Mouse (Mus musculus): ENCODE measurements around the gene Nav2.

The Nav2 gene

DNA sequence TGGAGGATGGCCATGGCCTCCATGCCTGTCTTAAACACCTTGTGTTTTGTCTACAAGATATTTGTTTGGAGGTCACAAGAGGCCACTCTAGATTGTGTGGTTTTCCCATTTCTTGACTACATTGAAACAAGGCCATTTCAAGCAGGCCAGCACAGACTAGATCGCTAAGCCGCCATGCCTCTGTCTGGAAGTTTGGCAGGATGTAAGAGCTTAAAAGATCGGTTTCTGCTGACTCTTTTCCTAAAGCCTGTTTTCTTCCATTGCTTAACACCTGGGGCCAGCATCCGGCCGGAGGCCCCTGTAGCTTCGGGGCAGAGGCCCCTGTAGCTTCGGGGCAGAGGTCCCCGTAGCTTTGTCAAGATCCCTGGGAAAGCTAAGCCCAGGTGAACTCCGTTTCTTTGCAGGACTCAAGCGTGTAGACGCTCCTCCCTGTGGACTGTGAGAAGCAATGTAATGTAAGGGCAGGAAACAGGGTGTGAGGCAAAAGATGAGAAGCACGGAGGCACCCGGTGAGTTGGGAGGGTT is 434.1 kb downstream of the Nav2 start:
- no peak for DNase-seq (ENCODE audit: extremely low read depth, insufficient read length, low spot score)

DNA sequence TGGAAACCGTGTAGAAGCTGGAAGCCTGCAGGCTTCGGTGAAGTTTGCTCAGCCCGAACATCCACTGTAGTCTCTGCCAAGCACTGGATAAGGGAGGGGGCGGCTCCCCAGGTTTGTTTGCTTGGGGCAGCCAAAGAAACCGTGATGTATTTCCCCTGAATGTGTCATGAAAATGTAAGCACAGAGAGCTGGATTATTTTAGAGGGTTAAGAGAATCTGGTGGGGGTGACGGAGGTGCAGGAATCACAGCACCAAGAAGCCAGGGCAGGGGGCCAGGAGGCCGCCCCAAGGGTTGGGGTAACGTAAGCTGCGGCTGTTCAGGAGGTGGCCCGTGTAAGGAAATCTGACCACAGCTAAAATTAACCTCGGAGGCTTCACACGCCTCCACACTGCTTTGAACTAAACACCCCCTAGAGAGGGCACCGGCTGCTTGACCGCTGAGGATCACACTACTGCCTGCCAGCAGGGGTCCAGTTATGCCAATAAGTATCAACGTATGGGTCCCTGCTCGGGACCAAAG is 434.6 kb downstream of the Nav2 start:
- no peak for DNase-seq (ENCODE audit: extremely low read depth, insufficient read length, low spot score)

DNA sequence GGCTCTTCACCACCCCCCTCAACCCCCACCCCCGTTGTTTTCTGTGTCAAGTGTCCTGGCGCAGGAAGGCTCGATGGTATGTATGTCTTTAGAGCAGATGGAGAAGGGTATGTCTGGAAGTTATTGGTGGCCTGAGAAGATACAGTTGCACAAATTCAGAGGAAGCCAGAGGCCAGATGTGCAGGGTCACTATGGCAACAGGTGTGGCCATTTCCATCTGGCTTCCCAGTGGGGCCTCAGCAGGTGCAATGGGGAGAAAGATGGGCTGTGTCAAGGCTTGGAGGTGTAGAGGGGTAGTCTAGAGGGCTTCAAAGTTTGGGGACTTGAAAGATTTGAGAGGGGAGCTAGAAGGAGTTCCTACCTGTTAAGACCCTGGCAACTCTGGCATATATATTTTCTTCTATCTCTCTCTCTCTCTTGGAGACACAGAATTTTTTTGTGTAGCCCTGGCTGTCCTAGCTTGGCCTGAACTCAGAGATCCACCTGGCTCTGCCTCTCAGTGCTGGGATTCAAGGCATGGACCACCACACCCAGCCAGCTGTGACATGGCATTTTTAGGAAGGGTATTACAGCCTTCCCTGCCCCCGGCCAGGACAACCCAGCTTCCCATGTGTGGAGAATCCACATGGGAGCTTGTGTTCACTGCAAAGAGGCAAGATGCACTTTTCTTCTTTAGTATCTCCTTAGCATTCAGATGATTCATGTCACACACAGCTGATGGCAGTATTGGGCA is 435.4 kb downstream of the Nav2 start:
- DNase-seq (ENCODE audit: extremely low read depth, insufficient read length, low spot score), result no peak

DNA sequence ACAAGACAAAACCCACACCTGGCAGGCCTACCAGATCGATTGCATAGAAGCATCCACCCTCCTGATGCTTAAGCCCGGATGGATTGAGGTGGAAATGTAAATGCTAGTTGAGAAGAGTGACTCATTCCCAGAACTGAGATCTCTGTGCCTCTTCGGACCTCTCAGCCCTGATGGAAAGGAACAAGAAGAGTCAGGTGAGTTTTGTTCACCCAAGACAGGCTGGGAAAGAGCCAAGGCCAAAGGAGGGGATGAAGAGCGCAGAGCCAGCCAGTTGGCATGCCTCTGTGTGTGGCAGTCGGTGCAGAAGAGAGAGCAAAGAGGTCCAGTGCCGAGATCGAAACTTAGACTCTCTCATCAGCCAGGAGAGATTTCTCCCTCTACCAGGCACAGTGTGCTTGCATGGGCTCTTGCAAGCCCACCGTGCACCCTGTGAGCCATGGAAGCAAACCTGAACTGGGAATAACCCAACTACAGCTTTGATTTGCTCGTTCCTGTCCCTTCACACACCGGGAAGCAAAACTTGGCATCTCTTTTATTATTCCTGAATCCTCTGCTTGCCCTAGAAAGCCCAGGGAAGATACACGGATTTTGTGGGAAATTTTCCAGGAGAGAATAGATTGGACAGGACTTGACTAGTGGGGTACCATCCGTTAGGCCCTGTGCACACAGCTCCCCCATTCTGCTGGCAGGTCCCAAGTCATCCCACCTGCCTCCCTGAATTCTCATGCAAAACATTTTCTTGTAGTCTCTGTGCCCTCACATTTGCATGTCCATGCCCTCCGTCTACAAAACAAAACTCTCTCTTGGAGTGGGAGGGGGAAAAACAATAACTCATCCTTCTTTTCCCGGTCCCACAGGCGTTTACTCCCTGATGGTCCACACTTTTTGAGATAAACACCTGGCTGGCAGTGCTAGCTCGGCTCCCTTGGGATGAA is 439.1 kb downstream of the Nav2 start:
- no peak for DNase-seq (ENCODE audit: extremely low read depth, insufficient read length, low spot score)

DNA sequence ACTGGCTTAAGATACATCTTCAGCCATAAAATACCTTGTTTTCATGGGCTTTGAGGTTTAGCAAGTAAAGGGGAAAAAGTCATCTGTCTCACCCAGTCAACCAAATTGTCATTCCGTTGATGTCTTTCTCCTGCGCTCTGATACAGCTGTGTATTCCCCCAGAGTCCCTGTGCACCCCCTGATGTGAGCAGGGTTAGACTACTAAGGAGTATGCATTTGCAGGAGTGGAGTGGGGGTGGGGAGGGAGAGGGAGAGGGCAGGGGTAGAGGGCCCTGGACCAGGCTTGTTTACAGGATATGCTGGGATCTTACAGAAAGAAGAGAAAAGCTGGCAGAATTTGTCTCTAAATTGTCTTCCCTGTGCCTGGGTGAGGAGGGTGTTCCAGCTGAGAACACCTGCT is 440.1 kb downstream of the Nav2 start:
- no peak for DNase-seq (ENCODE audit: extremely low read depth, insufficient read length, low spot score)

DNA sequence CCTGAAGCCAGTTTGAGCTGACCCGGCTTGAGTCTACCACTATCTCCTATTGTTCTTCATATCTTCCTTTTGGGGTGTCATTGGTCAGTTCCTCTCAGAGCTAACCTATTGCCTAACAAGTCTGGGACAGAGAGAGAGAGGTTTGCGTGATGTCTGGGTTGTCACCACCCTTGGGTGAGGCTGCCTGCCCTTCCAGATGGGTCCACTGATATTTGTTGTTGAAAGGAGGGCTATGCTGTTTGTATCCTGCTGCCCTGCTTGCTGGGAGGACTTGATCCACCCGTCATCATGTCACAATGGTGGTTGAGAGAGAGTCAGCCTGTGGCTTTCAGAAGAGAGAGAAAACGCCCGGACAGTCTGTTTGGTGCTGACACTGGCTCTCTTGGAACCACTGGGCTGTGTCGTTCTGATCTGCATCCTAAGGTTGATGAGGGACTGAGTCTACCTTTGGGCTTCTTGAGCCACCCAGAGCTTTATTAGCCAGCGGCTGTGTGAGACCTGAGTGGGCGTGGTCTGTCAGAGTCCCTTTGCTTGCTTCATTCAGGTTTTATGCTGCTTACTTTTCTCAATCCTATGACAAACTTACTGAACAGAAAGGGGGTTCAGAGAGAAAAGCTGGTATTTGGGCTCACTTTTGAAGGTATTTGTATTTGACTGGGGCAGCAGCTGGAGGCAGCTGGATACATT is 441.9 kb downstream of the Nav2 start:
- DNase-seq (ENCODE audit: extremely low read depth, insufficient read length, low spot score), result no peak

DNA sequence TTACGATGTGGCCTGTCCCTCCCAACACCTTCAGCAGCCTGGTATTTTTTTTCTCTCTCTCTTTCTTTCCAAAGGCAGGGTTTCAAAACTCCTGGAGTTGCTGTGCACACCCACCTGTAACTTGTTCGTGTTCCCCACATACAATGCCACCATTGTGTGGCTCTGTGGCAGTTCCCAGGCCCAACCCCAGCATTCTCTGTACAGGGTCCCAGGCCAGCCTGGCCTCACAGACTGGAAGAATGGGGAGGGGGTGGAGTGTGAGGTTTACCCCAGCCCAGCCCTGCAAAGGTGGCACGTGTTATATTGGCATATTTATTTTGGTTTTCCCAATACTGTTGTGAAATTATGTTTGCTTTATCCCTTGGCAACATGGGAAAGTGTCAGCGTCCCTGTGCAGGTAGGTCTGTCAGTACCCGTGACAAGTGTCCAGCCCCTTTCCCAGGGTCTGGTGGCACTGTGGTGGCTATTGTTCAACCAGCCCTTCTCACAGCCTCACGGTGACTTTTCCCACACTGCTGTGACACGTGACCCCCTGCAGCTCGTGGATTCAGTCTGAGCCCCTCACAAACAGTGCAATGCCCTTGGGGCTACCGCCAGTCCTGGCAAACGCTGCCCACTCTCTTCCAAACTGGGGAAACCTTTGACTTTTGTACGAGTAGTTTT is 443.2 kb downstream of the Nav2 start:
- no peak for DNase-seq (ENCODE audit: extremely low read depth, insufficient read length, low spot score)

DNA sequence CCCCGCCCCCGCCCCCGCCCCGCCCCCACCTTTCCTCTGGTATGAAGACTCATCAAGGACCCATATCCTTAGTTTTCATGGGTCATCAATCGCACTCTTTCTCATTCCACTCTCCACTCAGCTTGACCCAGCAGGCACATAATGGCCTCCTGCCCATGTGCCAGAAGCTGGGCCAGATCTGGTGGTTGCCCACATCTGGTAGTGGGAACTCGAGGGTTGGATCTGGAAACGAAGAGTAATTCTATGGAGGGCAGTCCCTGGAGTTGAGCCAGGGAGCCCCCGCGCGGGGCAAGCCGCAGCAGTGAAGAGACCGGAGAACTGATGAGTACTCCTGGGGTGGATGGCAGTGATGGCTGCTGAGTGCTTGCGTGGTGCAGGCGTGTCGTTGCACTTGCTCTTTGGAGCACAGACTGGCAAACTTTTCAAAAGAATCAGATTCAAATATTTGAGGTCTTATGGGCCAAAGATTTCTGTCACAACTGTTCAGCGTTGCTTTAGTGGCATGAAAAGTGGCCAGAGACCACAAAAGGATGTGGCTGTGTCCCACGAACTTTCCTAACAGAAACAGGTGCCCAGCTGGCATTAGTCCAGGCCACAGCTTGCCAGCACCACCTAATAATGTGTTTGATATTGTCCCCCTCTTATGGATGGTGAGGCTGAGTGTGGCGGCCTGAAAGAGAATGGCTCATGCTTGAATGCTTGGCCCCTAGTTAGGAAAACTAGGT is 449.1 kb downstream of the Nav2 start:
- peak; percentile 19 for DNase-seq (ENCODE audit: extremely low read depth, insufficient read length, low spot score)

DNA sequence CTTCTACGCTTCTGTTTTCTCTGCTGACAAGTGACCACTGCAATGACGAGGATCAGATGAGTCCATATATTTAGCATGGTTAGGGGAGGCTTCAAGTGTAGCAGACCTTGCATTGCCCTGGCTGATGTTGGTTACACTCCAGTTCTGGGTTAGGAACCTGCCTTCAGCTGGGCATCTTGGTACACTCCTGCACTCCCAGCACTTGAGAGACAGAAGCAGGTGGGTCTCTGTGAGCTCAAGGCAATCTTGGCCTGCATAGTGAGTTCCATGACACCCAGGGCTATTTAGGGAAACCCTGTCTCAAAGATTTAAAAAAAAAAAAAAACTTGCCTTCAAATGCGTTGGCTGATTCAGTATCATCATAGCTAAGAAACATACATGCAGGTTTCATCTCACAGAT is 450.6 kb downstream of the Nav2 start:
- DNase-seq (ENCODE audit: extremely low read depth, insufficient read length, low spot score), result no peak

DNA sequence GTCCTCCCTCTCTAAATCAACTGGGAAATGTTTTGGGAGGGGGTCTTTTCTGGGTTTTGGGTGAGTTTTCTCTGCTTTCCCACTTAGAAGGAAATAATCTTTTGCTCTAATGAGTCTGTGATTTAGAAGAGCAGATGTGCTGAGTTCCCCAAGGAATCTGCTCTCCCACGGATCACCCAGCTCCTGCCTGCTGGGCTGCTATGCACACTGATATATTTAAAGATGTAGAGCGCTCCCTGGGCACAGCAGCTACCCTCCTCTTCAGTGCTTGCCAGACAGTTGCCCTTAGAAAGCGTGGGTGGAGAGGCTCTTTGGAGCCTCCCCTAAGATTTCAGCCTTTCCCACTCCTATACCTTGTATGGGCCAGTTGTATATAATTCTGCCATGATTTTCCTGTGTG is 452.1 kb downstream of the Nav2 start:
- no peak for DNase-seq (ENCODE audit: extremely low read depth, insufficient read length, low spot score)

DNA sequence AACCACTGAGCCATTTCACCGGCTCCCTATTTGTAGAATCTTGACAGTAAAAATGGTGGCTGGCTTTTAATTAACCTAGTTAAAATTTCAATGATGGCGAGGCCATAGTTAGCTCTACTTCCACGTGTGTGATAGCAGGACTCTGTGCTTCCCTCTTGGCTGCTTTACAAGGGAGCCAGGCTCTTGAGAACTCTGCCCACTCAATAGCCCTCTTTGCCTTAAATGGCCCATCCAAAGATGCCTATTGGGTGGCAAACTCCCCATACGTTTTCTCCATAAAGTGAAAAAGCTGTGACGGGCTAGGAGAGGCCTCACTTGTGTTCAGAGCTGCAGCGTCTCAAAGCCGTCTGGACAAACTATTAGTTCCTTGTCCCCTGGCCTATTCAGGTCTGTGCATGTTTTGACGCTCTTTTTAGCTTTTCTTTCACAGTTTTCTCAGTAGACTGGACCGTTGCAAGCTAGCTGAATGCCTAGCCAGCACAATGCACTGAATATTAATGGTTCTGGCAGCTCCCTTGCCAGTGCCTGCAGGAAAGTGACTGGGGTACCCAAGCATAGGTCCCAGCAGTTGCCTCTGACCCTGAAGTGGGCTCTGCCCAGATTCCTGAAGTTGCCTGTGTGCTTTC is 453.1 kb downstream of the Nav2 start:
- no peak for DNase-seq (ENCODE audit: extremely low read depth, insufficient read length, low spot score)

DNA sequence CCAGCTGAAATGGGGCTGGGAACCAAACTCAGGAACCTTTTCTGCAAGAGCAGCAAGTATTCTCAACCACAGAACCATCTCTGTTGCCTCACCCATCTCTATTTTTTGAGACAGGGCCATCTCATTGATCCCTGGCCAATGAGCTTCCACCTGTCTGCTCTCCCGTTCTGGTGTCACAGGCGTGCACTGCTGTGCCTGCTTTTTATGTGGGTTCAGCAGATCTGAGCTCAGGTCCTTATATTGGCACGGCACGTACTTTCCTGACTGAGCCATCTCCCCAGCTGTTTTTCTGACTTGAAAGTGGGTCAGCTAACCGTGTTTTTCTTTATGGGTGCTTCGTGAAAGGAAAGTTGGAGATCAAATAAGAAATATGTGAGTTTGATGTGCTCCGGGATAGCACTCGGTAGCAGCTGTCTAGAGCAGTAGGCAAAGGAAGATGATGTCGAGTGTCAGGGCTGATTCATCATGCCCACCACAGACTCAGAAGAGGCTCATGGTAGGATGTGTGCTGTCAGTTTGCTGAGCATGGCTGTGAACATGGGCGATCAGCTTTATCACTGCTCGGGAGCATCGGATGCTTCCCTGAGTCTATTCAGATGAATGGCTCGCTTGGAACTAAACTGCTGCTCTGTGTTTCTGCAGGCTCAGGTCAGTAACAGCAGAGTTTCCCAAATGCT is 456.1 kb downstream of the Nav2 start:
- DNase-seq (ENCODE audit: extremely low read depth, insufficient read length, low spot score), result no peak

DNA sequence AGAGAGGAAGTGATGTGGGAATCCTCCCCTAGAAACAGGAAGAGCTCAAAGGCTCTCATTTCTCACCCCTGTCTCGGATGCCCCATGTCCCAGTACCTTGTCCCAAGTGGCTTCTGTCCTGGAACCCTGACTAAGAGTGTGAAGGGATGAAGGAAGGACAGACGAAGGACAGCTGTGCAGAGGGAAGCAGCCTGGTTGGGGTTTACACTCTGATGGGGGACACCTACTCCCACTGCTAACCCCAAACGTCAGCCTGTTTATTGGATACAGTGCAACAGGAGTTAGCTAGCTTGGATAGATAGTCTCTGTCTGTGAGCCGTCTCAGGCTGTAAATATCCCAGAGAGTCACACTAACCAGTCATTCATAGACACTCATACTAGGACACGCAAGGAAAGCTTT is 460.1 kb downstream of the Nav2 start:
- DNase-seq (ENCODE audit: extremely low read depth, insufficient read length, low spot score), result no peak

DNA sequence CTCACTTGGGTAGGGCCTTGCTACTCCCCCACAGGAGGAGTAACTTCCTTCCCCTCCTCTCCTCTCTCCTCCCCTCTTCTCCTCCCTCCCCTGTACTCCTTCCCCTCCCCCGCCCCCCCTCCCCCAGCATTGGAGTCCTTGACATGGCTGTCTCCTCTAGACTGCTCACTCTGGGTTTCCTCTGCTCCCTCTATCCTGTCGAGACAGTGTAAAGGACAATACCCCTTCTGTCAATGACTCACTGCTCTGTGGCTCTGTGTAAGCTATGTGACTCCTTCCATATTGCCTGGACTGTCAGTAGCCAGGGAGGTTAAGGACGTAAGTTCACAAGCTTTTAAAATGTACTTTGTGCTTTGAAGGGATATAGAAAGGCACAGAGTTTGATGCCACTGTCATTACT is 460.5 kb downstream of the Nav2 start:
- no peak for DNase-seq (ENCODE audit: extremely low read depth, insufficient read length, low spot score)

DNA sequence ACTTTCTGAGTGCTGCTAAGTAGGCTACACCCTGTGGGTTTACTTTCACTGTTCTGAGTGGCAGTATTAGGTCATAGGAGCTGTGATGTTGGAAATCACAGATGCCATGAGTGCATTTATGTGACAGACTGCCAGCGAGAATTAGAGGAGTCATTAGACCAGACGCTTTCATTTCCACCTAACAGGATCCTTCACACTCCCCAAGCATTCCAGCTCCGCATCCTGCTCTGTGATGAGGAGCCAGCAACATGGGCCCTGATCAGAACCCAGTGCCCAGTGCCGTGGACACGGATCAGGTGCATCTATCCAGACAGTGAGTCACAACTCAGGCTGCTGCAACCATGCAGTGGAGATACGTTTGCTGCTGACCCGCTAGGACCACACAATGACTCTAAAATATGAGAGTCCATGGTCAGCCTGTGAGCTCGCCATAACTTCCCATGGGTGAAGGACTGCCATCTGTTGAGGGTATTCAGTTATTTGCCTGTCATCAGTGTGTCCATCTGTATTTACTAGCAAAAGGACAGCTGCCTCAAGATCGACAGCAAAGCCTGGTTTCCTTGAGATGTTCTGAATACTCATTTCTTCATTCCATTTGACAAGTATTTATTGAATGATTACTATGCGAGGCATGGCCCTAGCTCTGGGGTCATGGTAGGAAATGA is 461.4 kb downstream of the Nav2 start:
- no peak for DNase-seq (ENCODE audit: extremely low read depth, insufficient read length, low spot score)

DNA sequence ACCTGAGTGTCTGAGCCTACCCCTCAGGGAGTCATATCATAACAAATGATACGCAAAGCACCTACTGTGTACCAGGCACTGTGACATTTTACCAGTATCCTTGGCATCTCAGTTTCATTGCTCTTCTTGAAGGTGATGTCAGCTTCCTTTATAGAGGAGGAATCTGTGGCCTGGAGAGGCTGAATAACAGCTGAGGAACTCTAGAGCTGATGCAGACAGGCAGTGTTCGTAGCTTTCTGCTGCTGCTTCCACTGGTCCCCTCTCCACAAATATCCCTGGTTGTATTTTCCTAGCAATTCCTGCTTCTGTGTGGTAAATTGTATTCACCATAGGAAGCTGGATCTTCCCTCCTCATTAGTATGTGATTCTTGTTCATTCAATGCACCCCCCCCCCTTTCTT is 462.8 kb downstream of the Nav2 start:
- no peak for DNase-seq (ENCODE audit: extremely low read depth, insufficient read length, low spot score)

DNA sequence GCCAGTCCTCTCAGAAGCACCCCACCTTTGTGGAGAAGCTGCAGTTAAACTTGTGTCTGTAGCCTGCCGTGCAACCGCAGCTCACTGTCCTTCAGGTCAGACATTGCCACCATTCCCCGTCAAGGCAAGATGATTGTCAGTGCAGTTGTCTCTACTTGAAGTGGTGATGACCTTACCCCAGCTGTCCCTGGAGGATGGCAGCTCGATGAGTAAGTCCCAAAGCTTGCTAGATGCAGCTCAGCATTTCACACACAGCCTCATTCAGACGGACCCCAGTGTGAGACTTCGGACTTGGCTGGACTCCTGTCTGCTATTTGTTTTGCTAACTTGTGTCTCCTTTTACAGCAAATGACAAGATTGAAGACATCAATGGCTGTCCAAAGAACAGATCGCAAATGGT is 463.5 kb downstream of the Nav2 start:
- no peak for DNase-seq (ENCODE audit: extremely low read depth, insufficient read length, low spot score)

DNA sequence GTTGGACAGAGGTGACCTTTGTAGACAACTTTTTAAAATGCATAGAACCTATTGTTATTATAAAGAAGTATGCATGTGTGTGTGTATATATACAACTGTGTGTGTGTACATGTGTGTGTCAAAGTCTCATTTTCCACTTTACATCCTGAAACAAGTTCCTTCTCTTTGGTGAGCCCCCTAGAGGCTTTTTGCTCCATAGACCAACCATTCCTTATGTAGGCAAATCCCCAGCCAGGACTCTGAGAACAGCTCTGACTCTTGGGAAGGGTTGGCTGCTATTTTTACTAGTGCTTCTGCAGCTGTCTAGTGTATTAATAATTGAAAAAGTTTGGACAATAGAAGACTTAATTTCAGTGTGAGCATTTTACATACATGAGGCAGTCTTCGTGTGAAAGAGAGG is 464.7 kb downstream of the Nav2 start:
- no peak for DNase-seq (ENCODE audit: extremely low read depth, insufficient read length, low spot score)
